Mouse (Mus musculus): ENCODE measurements at regions not wholly inside any gene's neighbourhood (a gene's known extent, or its start where the extent isn't known, plus 50 kb on each side); places are given as distances from the start of the nearest gene placed in this dataset.

GRCm38 (mm10) chr5:75475414-75475813 lies 99.3 kb upstream of the Kit start:
- no peak overlapping the region for H3K9ac ChIP-seq (ENCODE audit: low read depth, low read length)
- no peak overlapping the region for H3K4me2 ChIP-seq (replicated peaks; ENCODE audit: low read depth)
- no peaks in the 10 kb centered on the region for H3K4me1 ChIP-seq (replicated peaks; ENCODE audit: control insufficient read depth, insufficient read depth, low read length)
- H3K4me3 ChIP-seq (ENCODE audit: low read depth, low read length) = no peak overlapping the region
- no peak overlapping the region for H3K27ac ChIP-seq (ENCODE audit: low read depth, low read length)
- H3K27me3 ChIP-seq (replicated peaks; ENCODE audit: control insufficient read depth, insufficient read depth, low read length) = no peaks in the 10 kb centered on the region
- no peaks in the 10 kb centered on the region for H3K36me3 ChIP-seq (ENCODE audit: control insufficient read depth, insufficient read depth)
- no peaks in the 10 kb centered on the region for H3K9me3 ChIP-seq (ENCODE audit: control insufficient read depth)
- WGBS = 75% methylated on average over 4 of the region's 4 CpGs
- ATAC-seq = no peak
- no peak for TF ChIP-seq CTCF (IDR thresholded peaks at IDR 0.05; ENCODE audit: low read depth)

- H3K4me1 ChIP-seq (replicated peaks; ENCODE audit: control insufficient read depth, insufficient read depth, low read length) = no peaks in the 10 kb centered on the region
- H3K4me2 ChIP-seq (replicated peaks; ENCODE audit: low read depth) = no peak overlapping the region
- no peak for TF ChIP-seq CTCF (IDR thresholded peaks at IDR 0.05; ENCODE audit: low read depth)
- no peak overlapping the region for H3K4me3 ChIP-seq (ENCODE audit: low read depth, low read length)
- no peak overlapping the region for H3K27ac ChIP-seq (ENCODE audit: low read depth, low read length)
- 0 out of 2 replicates have a peak, but pooled peaks have one; percentile 25 for ATAC-seq
- H3K9me3 ChIP-seq (ENCODE audit: control insufficient read depth) = no peaks in the 10 kb centered on the region
- no peak overlapping the region for H3K9ac ChIP-seq (ENCODE audit: low read depth, low read length)
- WGBS = 6% methylated on average over 1 of the region's 1 CpGs
- no peaks in the 10 kb centered on the region for H3K27me3 ChIP-seq (replicated peaks; ENCODE audit: control insufficient read depth, insufficient read depth, low read length)
- H3K36me3 ChIP-seq (ENCODE audit: control insufficient read depth, insufficient read depth) = no peaks in the 10 kb centered on the region
Measured at GRCm38 (mm10) chr5:75478499-75478898, 96.2 kb upstream of the Kit start.

- Histone ChIP-seq H3K4me1 (replicated peaks; ENCODE audit: control insufficient read depth, insufficient read depth, low read length) (no peaks in the 10 kb centered on the region), H3K36me3 (ENCODE audit: control insufficient read depth, insufficient read depth) (no peaks in the 10 kb centered on the region), H3K27me3 (replicated peaks; ENCODE audit: control insufficient read depth, insufficient read depth, low read length) (no peaks in the 10 kb centered on the region), H3K4me3 (ENCODE audit: low read depth, low read length) (no peak overlapping the region), H3K9ac (ENCODE audit: low read depth, low read length) (no peak overlapping the region), H3K4me2 (replicated peaks; ENCODE audit: low read depth) (no peak overlapping the region), H3K27ac (ENCODE audit: low read depth, low read length) (no peak overlapping the region), H3K9me3 (ENCODE audit: control insufficient read depth) (no peaks in the 10 kb centered on the region)
- TF ChIP-seq CTCF (IDR thresholded peaks at IDR 0.05; ENCODE audit: low read depth) = no peak
- WGBS = 51% methylated on average over 11 of the region's 11 CpGs
- no peak for ATAC-seq
Measured at GRCm38 (mm10) chr5:75479149-75479548, 95.6 kb upstream of the Kit start.

GRCm38 (mm10) chr5:75481595-75481994 lies 93.1 kb upstream of the Kit start:
- no peak overlapping the region for H3K27ac ChIP-seq (ENCODE audit: low read depth, low read length)
- WGBS = 75% methylated on average over 7 of the region's 7 CpGs
- no peaks in the 10 kb centered on the region for H3K27me3 ChIP-seq (replicated peaks; ENCODE audit: control insufficient read depth, insufficient read depth, low read length)
- no peaks in the 10 kb centered on the region for H3K4me1 ChIP-seq (replicated peaks; ENCODE audit: control insufficient read depth, insufficient read depth, low read length)
- no peaks in the 10 kb centered on the region for H3K36me3 ChIP-seq (ENCODE audit: control insufficient read depth, insufficient read depth)
- ATAC-seq = no peak
- H3K9ac ChIP-seq (ENCODE audit: low read depth, low read length) = no peak overlapping the region
- TF ChIP-seq CTCF (IDR thresholded peaks at IDR 0.05; ENCODE audit: low read depth) = no peak
- H3K4me2 ChIP-seq (replicated peaks; ENCODE audit: low read depth) = no peak overlapping the region
- no peak overlapping the region for H3K4me3 ChIP-seq (ENCODE audit: low read depth, low read length)
- H3K9me3 ChIP-seq (ENCODE audit: control insufficient read depth) = no peaks in the 10 kb centered on the region

- H3K4me3 ChIP-seq (ENCODE audit: low read depth, low read length) = no peak overlapping the region
- H3K9ac ChIP-seq (ENCODE audit: low read depth, low read length) = no peak overlapping the region
- no peak for ATAC-seq
- H3K27ac ChIP-seq (ENCODE audit: low read depth, low read length) = no peak overlapping the region
- 85% methylated on average over 7 of the region's 7 CpGs for WGBS
- no peak overlapping the region for H3K4me2 ChIP-seq (replicated peaks; ENCODE audit: low read depth)
- TF ChIP-seq CTCF (IDR thresholded peaks at IDR 0.05; ENCODE audit: low read depth) = no peak
- H3K4me1 ChIP-seq (replicated peaks; ENCODE audit: control insufficient read depth, insufficient read depth, low read length) = no peaks in the 10 kb centered on the region
- H3K9me3 ChIP-seq (ENCODE audit: control insufficient read depth) = no peaks in the 10 kb centered on the region
- no peaks in the 10 kb centered on the region for H3K36me3 ChIP-seq (ENCODE audit: control insufficient read depth, insufficient read depth)
- no peaks in the 10 kb centered on the region for H3K27me3 ChIP-seq (replicated peaks; ENCODE audit: control insufficient read depth, insufficient read depth, low read length)
Measured at GRCm38 (mm10) chr5:75484330-75484729, 90.4 kb upstream of the Kit start.

- ATAC-seq = no peak
- no peak overlapping the region for H3K9ac ChIP-seq (ENCODE audit: low read depth, low read length)
- WGBS = 65% methylated on average over 9 of the region's 9 CpGs
Measured at GRCm38 (mm10) chr5:75490806-75491205, 83.9 kb upstream of the Kit start.

GRCm38 (mm10) chr5:75494143-75494542 lies 80.6 kb upstream of the Kit start:
- Histone ChIP-seq H3K4me3 (ENCODE audit: low read depth, low read length) (no peak overlapping the region), H3K9me3 (ENCODE audit: control insufficient read depth) (no peaks in the 10 kb centered on the region), H3K27ac (ENCODE audit: low read depth, low read length) (no peak overlapping the region), H3K9ac (ENCODE audit: low read depth, low read length) (no peak overlapping the region), H3K4me1 (replicated peaks; ENCODE audit: control insufficient read depth, insufficient read depth, low read length) (no peaks in the 10 kb centered on the region), H3K27me3 (replicated peaks; ENCODE audit: control insufficient read depth, insufficient read depth, low read length) (no peaks in the 10 kb centered on the region), H3K4me2 (replicated peaks; ENCODE audit: low read depth) (no peak overlapping the region), H3K36me3 (ENCODE audit: control insufficient read depth, insufficient read depth) (no peaks in the 10 kb centered on the region)
- no peak for ATAC-seq
- TF ChIP-seq CTCF (IDR thresholded peaks at IDR 0.05; ENCODE audit: low read depth) = no peak
- WGBS = 60% methylated on average over 10 of the region's 10 CpGs

More at GRCm38 (mm10) chr5:75490806-75491205, 83.9 kb upstream of the Kit start:
- TF ChIP-seq CTCF (IDR thresholded peaks at IDR 0.05; ENCODE audit: low read depth) = no peak
- Histone ChIP-seq H3K4me1 (replicated peaks; ENCODE audit: control insufficient read depth, insufficient read depth, low read length) (no peaks in the 10 kb centered on the region), H3K27me3 (replicated peaks; ENCODE audit: control insufficient read depth, insufficient read depth, low read length) (no peaks in the 10 kb centered on the region), H3K4me2 (replicated peaks; ENCODE audit: low read depth) (no peak overlapping the region), H3K27ac (ENCODE audit: low read depth, low read length) (no peak overlapping the region), H3K4me3 (ENCODE audit: low read depth, low read length) (no peak overlapping the region), H3K36me3 (ENCODE audit: control insufficient read depth, insufficient read depth) (no peaks in the 10 kb centered on the region), H3K9me3 (ENCODE audit: control insufficient read depth) (no peaks in the 10 kb centered on the region)

All from intestine, postnatal 0 days (tissue).